Mouse (Mus musculus): ENCODE results near the gene Llph. TPM values are rescaled to one million over a fixed set of nuclear protein-coding genes. Genes with fewer than 3 reads are reported as not detected.

The Llph gene
- polyA plus RNA-seq, 1 experiment = 28.3 TPM

GRCm38 (mm10) chr10:120204591-120205210, 22.2 kb upstream of the Llph start:
- no peaks in the 10 kb centered on the region for H3K36me3 ChIP-seq (ENCODE audit: control insufficient read depth, insufficient read depth)
- H3K4me2 ChIP-seq (ENCODE audit: low read depth) = peak overlapping the region; percentile 42
- H3K4me3 ChIP-seq = no peak overlapping the region
- H3K79me2 ChIP-seq (ENCODE audit: control insufficient read depth, insufficient read depth) = peaks cover 9% of the 10 kb centered on the region
- no peak overlapping the region for H3ac ChIP-seq (ENCODE audit: control insufficient read depth, insufficient read length)
- TF ChIP-seq REST (IDR thresholded peaks at IDR 0.05; ENCODE audit: insufficient read depth, insufficient read length) = no peak
- no peak for TF ChIP-seq MYOG (IDR thresholded peaks at IDR 0.05; ENCODE audit: control insufficient read depth in 1 of 3, insufficient read depth in 1 of 3, insufficient read length in 2 of 3, low read depth in 2 of 3)
- no peak for TF ChIP-seq TCF3 (IDR thresholded peaks at IDR 0.05; ENCODE audit: insufficient read length, low read depth)
- no peak for TF ChIP-seq SRF (IDR thresholded peaks at IDR 0.05; ENCODE audit: control insufficient read depth, insufficient read length, low read depth)
- TF ChIP-seq POLR2AphosphoS2 (IDR thresholded peaks at IDR 0.05; ENCODE audit: insufficient read length, low read depth) = no peak
- no peak for TF ChIP-seq POLR2A (IDR thresholded peaks at IDR 0.05; ENCODE audit: insufficient read length, low read depth)
- TF ChIP-seq MAX (IDR thresholded peaks at IDR 0.05; ENCODE audit: low read depth) = no peak
- no peak for TF ChIP-seq CEBPB (IDR thresholded peaks at IDR 0.05; ENCODE audit: insufficient read depth, poor library complexity, severe bottlenecking)
- no peak for TF ChIP-seq TCF12 (IDR thresholded peaks at IDR 0.05; ENCODE audit: insufficient read depth, poor library complexity, severe bottlenecking)
- no peak for TF ChIP-seq MYOD1 (IDR thresholded peaks at IDR 0.05; ENCODE audit: control insufficient read depth in 1 of 3, insufficient read length in 2 of 3, low read depth in 2 of 3)
- TF ChIP-seq USF1 (IDR thresholded peaks at IDR 0.05; ENCODE audit: low read depth) = no peak
- no peak for TF ChIP-seq E2F4 (IDR thresholded peaks at IDR 0.05; ENCODE audit: insufficient read depth)
- no peaks in the 10 kb centered on the region for H3K27me3 ChIP-seq (ENCODE audit: control insufficient read depth, insufficient read depth, insufficient read length)

- no peaks in the 10 kb centered on the region for H3K27me3 ChIP-seq (ENCODE audit: control insufficient read depth, insufficient read depth, insufficient read length)
- TF ChIP-seq USF1 (IDR thresholded peaks at IDR 0.05; ENCODE audit: low read depth) (no peak), MYOG (IDR thresholded peaks at IDR 0.05; ENCODE audit: control insufficient read depth in 1 of 3, insufficient read depth in 1 of 3, insufficient read length in 2 of 3, low read depth in 2 of 3) (no peak), MYOD1 (IDR thresholded peaks at IDR 0.05; ENCODE audit: control insufficient read depth in 1 of 3, insufficient read length in 2 of 3, low read depth in 2 of 3) (no peak), POLR2A (IDR thresholded peaks at IDR 0.05; ENCODE audit: insufficient read length, low read depth) (no peak), E2F4 (IDR thresholded peaks at IDR 0.05; ENCODE audit: insufficient read depth) (no peak), TCF3 (IDR thresholded peaks at IDR 0.05; ENCODE audit: insufficient read length, low read depth) (no peak)
- peaks cover 26% of the 10 kb centered on the region for H3K79me2 ChIP-seq (ENCODE audit: control insufficient read depth, insufficient read depth)
- no peak overlapping the region for H3ac ChIP-seq (ENCODE audit: control insufficient read depth, insufficient read length)
- no peak overlapping the region for H3K4me2 ChIP-seq (ENCODE audit: low read depth)
- H3K36me3 ChIP-seq (ENCODE audit: control insufficient read depth, insufficient read depth) = no peaks in the 10 kb centered on the region
- H3K4me3 ChIP-seq = peak overlapping the region; percentile 88
Measured at GRCm38 (mm10) chr10:120208015-120208414, 18.9 kb upstream of the Llph start.

- Histone ChIP-seq H3K36me3 (ENCODE audit: control insufficient read depth, insufficient read depth) (no peaks in the 10 kb centered on the region), H3ac (ENCODE audit: control insufficient read depth, insufficient read length) (no peak overlapping the region), H3K4me2 (ENCODE audit: low read depth) (peak overlapping the region; percentile 93), H3K27me3 (ENCODE audit: control insufficient read depth, insufficient read depth, insufficient read length) (no peaks in the 10 kb centered on the region), H3K79me2 (ENCODE audit: control insufficient read depth, insufficient read depth) (peaks cover 26% of the 10 kb centered on the region), H3K4me3 (peak overlapping the region; percentile 88)
- TF ChIP-seq E2F4 (IDR thresholded peaks at IDR 0.05; ENCODE audit: insufficient read depth) (no peak), MYOG (IDR thresholded peaks at IDR 0.05; ENCODE audit: control insufficient read depth in 1 of 3, insufficient read depth in 1 of 3, insufficient read length in 2 of 3, low read depth in 2 of 3) (peak in 2 of 3 experiments; percentile 80 to 84), MYOD1 (IDR thresholded peaks at IDR 0.05; ENCODE audit: control insufficient read depth in 1 of 3, insufficient read length in 2 of 3, low read depth in 2 of 3) (peak in 2 of 3 experiments; percentile 73 to 94), SRF (IDR thresholded peaks at IDR 0.05; ENCODE audit: control insufficient read depth, insufficient read length, low read depth) (peak; percentile 93), TCF3 (IDR thresholded peaks at IDR 0.05; ENCODE audit: insufficient read length, low read depth) (no peak), USF1 (IDR thresholded peaks at IDR 0.05; ENCODE audit: low read depth) (no peak), REST (IDR thresholded peaks at IDR 0.05; ENCODE audit: insufficient read depth, insufficient read length) (no peak), CEBPB (IDR thresholded peaks at IDR 0.05; ENCODE audit: insufficient read depth, poor library complexity, severe bottlenecking) (no peak), MAX (IDR thresholded peaks at IDR 0.05; ENCODE audit: low read depth) (no peak), POLR2A (IDR thresholded peaks at IDR 0.05; ENCODE audit: insufficient read length, low read depth) (peak; percentile 95), TCF12 (IDR thresholded peaks at IDR 0.05; ENCODE audit: insufficient read depth, poor library complexity, severe bottlenecking) (no peak), POLR2AphosphoS2 (IDR thresholded peaks at IDR 0.05; ENCODE audit: insufficient read length, low read depth) (peak; percentile 95)
Measured at GRCm38 (mm10) chr10:120208575-120209538, 18.0 kb upstream of the Llph start.

GRCm38 (mm10) chr10:120209539-120209925, 17.3 kb upstream of the Llph start:
- TF ChIP-seq MYOD1 (IDR thresholded peaks at IDR 0.05; ENCODE audit: control insufficient read depth in 1 of 3, insufficient read length in 2 of 3, low read depth in 2 of 3) = no peak
- no peak for TF ChIP-seq CEBPB (IDR thresholded peaks at IDR 0.05; ENCODE audit: insufficient read depth, poor library complexity, severe bottlenecking)
- no peak for TF ChIP-seq USF1 (IDR thresholded peaks at IDR 0.05; ENCODE audit: low read depth)
- TF ChIP-seq REST (IDR thresholded peaks at IDR 0.05; ENCODE audit: insufficient read depth, insufficient read length) = no peak
- TF ChIP-seq POLR2AphosphoS2 (IDR thresholded peaks at IDR 0.05; ENCODE audit: insufficient read length, low read depth) = no peak
- no peak for TF ChIP-seq MAX (IDR thresholded peaks at IDR 0.05; ENCODE audit: low read depth)
- no peak for TF ChIP-seq SRF (IDR thresholded peaks at IDR 0.05; ENCODE audit: control insufficient read depth, insufficient read length, low read depth)
- no peak for TF ChIP-seq MYOG (IDR thresholded peaks at IDR 0.05; ENCODE audit: control insufficient read depth in 1 of 3, insufficient read depth in 1 of 3, insufficient read length in 2 of 3, low read depth in 2 of 3)
- no peak for TF ChIP-seq E2F4 (IDR thresholded peaks at IDR 0.05; ENCODE audit: insufficient read depth)
- no peak for TF ChIP-seq TCF12 (IDR thresholded peaks at IDR 0.05; ENCODE audit: insufficient read depth, poor library complexity, severe bottlenecking)
- Histone ChIP-seq H3K79me2 (ENCODE audit: control insufficient read depth, insufficient read depth) (peaks cover 26% of the 10 kb centered on the region), H3K4me3 (peak overlapping the region; percentile 88)

More at GRCm38 (mm10) chr10:120209539-120209925, 17.3 kb upstream of the Llph start:
- peak overlapping the region; percentile 93 for H3K4me2 ChIP-seq (ENCODE audit: low read depth)
- no peak overlapping the region for H3ac ChIP-seq (ENCODE audit: control insufficient read depth, insufficient read length)
- H3K27me3 ChIP-seq (ENCODE audit: control insufficient read depth, insufficient read depth, insufficient read length) = no peaks in the 10 kb centered on the region
- no peaks in the 10 kb centered on the region for H3K36me3 ChIP-seq (ENCODE audit: control insufficient read depth, insufficient read depth)
